Mouse (Mus musculus) embryonic facial prominence, embryonic 11.5 days (tissue): Measurements from ENCODE around the gene Gm281. TPM values are rescaled to one million over a fixed set of nuclear protein-coding genes. Genes with fewer than 3 reads are reported as not detected.

ENCODE experiments used
- ATAC-seq: fragments of 200-750 bp; cut with Nextera tagmentation; replicated peaks from 2 replicates; pipeline ENCODE4 v1.8.0; 2017; ENCODE audit warnings: low read depth; ENCODE audit not compliant: insufficient number of reproducible peaks, low FRiP score, low TSS enrichment
- DNase-seq: peaks from one replicate; pipeline ENCODE4 v3.0.0-alpha.2; 2015; ENCODE audit warnings: low spot score
- H3K27ac ChIP-seq: fragments of 300-500 bp; sonication (generic); replicated peaks from 2 replicates; pipeline ENCODE4 v1.5.1; 2014; ENCODE audit warnings: mild to moderate bottlenecking, low read depth, low read length, control low read depth
- H3K27me3 ChIP-seq: fragments of 300-500 bp; sonication (generic); 2 replicates; pipeline ENCODE4 v1.6.1; 2014; ENCODE audit warnings: mild to moderate bottlenecking, low read length, moderate library complexity, mixed read lengths; ENCODE audit not compliant: control insufficient read depth, insufficient read depth
- H3K36me3 ChIP-seq: fragments of 300-500 bp; sonication (generic); replicated peaks from 2 replicates; pipeline ENCODE4 v1.6.1; 2014; ENCODE audit warnings: low read depth, mild to moderate bottlenecking, low read length, moderate library complexity, mixed read lengths; ENCODE audit not compliant: control insufficient read depth, insufficient read depth
- H3K4me1 ChIP-seq: fragments of 300-500 bp; sonication (generic); 2 replicates; pipeline ENCODE4 v1.6.1; 2014; ENCODE audit warnings: low read length, mixed read lengths; ENCODE audit not compliant: control insufficient read depth, insufficient read depth
- H3K4me2 ChIP-seq: fragments of 300-500 bp; sonication (generic); 2 replicates; pipeline ENCODE4 v1.6.1; 2014; ENCODE audit warnings: low read depth, mild to moderate bottlenecking, control low read depth, low read length, moderate library complexity
- H3K4me3 ChIP-seq: fragments of 300-500 bp; sonication (generic); 2 replicates; pipeline ENCODE4 v1.5.1; 2014; ENCODE audit warnings: low read depth, low read length, control low read depth
- H3K9ac ChIP-seq: fragments of 300-500 bp; sonication (generic); replicated peaks from 2 replicates; pipeline ENCODE4 v1.6.1; 2014; ENCODE audit warnings: mild to moderate bottlenecking, control low read depth, low read length
- H3K9me3 ChIP-seq: fragments of 300-500 bp; sonication (generic); replicated peaks from 2 replicates; pipeline ENCODE4 v1.6.1; 2016; ENCODE audit warnings: mild to moderate bottlenecking, low read length, inconsistent platforms, mixed read lengths; ENCODE audit not compliant: control insufficient read depth
- WGBS: fragments of 180-500 bp; shearing (Covaris S2); extraction: QIAGEN DNeasy Blood & Tissue Kit; methylation state at CpG from one replicate; pipeline ENCODE4 v1.1.7; 2014; 5-methylcytosine and 5-hydroxymethylcytosine counted together
- polyA plus RNA-seq: library from polyadenylated mRNA; unstranded; fragments of >200 nt; fragmentation: Nextera tagmentation; extraction: Ambion mirVana; gene quantifications from 2 replicates; pipeline ENCODE4 v1.2.1, GENCODE M21; 2014

The Gm281 gene
- polyA plus RNA-seq, 1 experiment from 2014 or later, result not detected

GRCm38 (mm10) chr14:13950401-13950800, 36.1 kb upstream of the Gm281 start:
- H3K9ac ChIP-seq, result no peak overlapping the region
- H3K27ac ChIP-seq, result no peak overlapping the region
- no peaks in the 10 kb centered on the region for H3K4me1 ChIP-seq
- no peak overlapping the region for H3K4me2 ChIP-seq
- ATAC-seq (no peak), DNase-seq (peak; percentile 54)
- no peaks in the 10 kb centered on the region for H3K27me3 ChIP-seq
- H3K9me3 ChIP-seq, result no peaks in the 10 kb centered on the region
- H3K4me3 ChIP-seq, result no peak overlapping the region
- H3K36me3 ChIP-seq, result peaks cover 5% of the 10 kb centered on the region

GRCm38 (mm10) chr14:13948345-13948744, 34.1 kb upstream of the Gm281 start:
- no peak overlapping the region for H3K9ac ChIP-seq
- WGBS, result 92% methylated on average over 7 of the region's 7 CpGs

GRCm38 (mm10) chr14:13944686-13945085, 30.4 kb upstream of the Gm281 start:
- H3K27ac ChIP-seq, result no peak overlapping the region
- H3K27me3 ChIP-seq, result no peaks in the 10 kb centered on the region
- H3K4me2 ChIP-seq, result no peak overlapping the region
- H3K36me3 ChIP-seq, result peaks cover 5% of the 10 kb centered on the region
- 94% methylated on average over 4 of the region's 4 CpGs for WGBS
- DNase-seq, result no peak
- H3K9me3 ChIP-seq, result no peaks in the 10 kb centered on the region
- H3K9ac ChIP-seq, result no peak overlapping the region
- H3K4me1 ChIP-seq, result no peaks in the 10 kb centered on the region
- ATAC-seq, result no peak
- no peak overlapping the region for H3K4me3 ChIP-seq

More at GRCm38 (mm10) chr14:13948345-13948744, 34.1 kb upstream of the Gm281 start:
- no peaks in the 10 kb centered on the region for H3K4me1 ChIP-seq
- H3K4me3 ChIP-seq, result no peak overlapping the region
- peaks cover 5% of the 10 kb centered on the region for H3K36me3 ChIP-seq
- ATAC-seq, result no peak
- H3K27ac ChIP-seq, result no peak overlapping the region
- H3K9me3 ChIP-seq, result no peaks in the 10 kb centered on the region
- no peaks in the 10 kb centered on the region for H3K27me3 ChIP-seq
- DNase-seq, result no peak
- H3K4me2 ChIP-seq, result no peak overlapping the region

- no peak for ATAC-seq
- no peak for DNase-seq
- Histone ChIP-seq H3K4me3 (no peak overlapping the region), H3K9ac (no peak overlapping the region), H3K27ac (no peak overlapping the region), H3K4me2 (no peak overlapping the region), H3K36me3 (no peaks in the 10 kb centered on the region), H3K9me3 (no peaks in the 10 kb centered on the region), H3K27me3 (no peaks in the 10 kb centered on the region), H3K4me1 (no peaks in the 10 kb centered on the region)
- WGBS, result 46% methylated on average over 5 of the region's 5 CpGs
Observed at GRCm38 (mm10) chr14:13934052-13934371, 19.7 kb upstream of the Gm281 start.

GRCm38 (mm10) chr14:13933290-13934051, 19.2 kb upstream of the Gm281 start:
- DNase-seq (no peak), ATAC-seq (peak; percentile 44; the same call in 1 of the 2 replicates)
- no peaks in the 10 kb centered on the region for H3K36me3 ChIP-seq
- no peaks in the 10 kb centered on the region for H3K4me1 ChIP-seq
- H3K9me3 ChIP-seq, result no peaks in the 10 kb centered on the region
- peak overlapping the region; percentile 21; the same call in 1 of the 2 replicates for H3K4me3 ChIP-seq
- H3K27me3 ChIP-seq, result no peaks in the 10 kb centered on the region
- peak overlapping the region; percentile 46 for H3K9ac ChIP-seq
- 32% methylated on average over 31 of the region's 31 CpGs for WGBS
- peak overlapping the region; percentile 53 for H3K4me2 ChIP-seq
- no peak overlapping the region for H3K27ac ChIP-seq

- H3K9ac ChIP-seq, result no peak overlapping the region
- ATAC-seq (0 out of 2 replicates have a peak, but pooled peaks have one; percentile 78), DNase-seq (peak; percentile 91)
- H3K27me3 ChIP-seq, result no peaks in the 10 kb centered on the region
- no peaks in the 10 kb centered on the region for H3K36me3 ChIP-seq
- no peak overlapping the region for H3K4me3 ChIP-seq
- H3K9me3 ChIP-seq, result no peaks in the 10 kb centered on the region
- 37% methylated on average over 3 of the region's 3 CpGs for WGBS
- H3K4me2 ChIP-seq, result no peak overlapping the region
- no peak overlapping the region for H3K27ac ChIP-seq
- no peaks in the 10 kb centered on the region for H3K4me1 ChIP-seq
Observed at GRCm38 (mm10) chr14:13917630-13918029, 3.4 kb upstream of the Gm281 start.

GRCm38 (mm10) chr14:13917208-13917607, 2.9 kb upstream of the Gm281 start:
- WGBS, result 90% methylated on average over 10 of the region's 10 CpGs
- Histone ChIP-seq H3K27ac (no peak overlapping the region), H3K9me3 (no peaks in the 10 kb centered on the region), H3K36me3 (no peaks in the 10 kb centered on the region), H3K4me3 (no peak overlapping the region), H3K4me2 (no peak overlapping the region), H3K9ac (no peak overlapping the region), H3K4me1 (no peaks in the 10 kb centered on the region), H3K27me3 (no peaks in the 10 kb centered on the region)
- DNase-seq (no peak), ATAC-seq (no peak)

- ATAC-seq, result no peak
- 79% methylated on average over 4 of the region's 4 CpGs for WGBS
- no peak for DNase-seq
- no peaks in the 10 kb centered on the region for H3K27me3 ChIP-seq
- no peak overlapping the region for H3K27ac ChIP-seq
- H3K9me3 ChIP-seq, result no peaks in the 10 kb centered on the region
- no peaks in the 10 kb centered on the region for H3K4me1 ChIP-seq
- no peak overlapping the region for H3K4me2 ChIP-seq
- H3K4me3 ChIP-seq, result no peak overlapping the region
- no peaks in the 10 kb centered on the region for H3K36me3 ChIP-seq
- H3K9ac ChIP-seq, result no peak overlapping the region
Observed at GRCm38 (mm10) chr14:13915207-13915606, 929 bp upstream of the Gm281 start.
